Mouse (Mus musculus): ENCODE measurements around the gene Zbtb34.

The Zbtb34 gene

GRCm38 (mm10) chr2:33446796-33447195, 15.7 kb upstream of the Zbtb34 start:
- no peak for DNase-seq (ENCODE audit: low spot score in 2 of 2)

DNA sequence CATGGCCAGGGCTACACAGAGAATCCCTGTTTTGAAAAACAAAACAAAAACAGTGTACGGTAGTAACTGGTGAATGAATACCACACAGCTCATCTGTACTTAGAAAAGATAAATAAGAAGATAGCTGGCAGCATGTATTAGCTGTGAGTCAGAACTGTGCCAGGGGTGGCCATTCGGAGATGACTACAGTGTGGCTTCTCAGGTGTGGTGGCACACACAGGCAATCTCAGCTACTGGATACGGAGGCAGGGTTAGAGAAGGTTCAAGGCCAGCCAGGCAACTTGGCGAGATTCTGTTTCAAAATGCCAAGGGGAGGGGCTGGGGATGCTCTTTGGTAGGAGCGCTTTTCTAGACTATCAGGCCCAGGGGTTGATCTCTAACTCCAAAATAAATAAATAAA, 14.6 kb upstream of the Zbtb34 start:
- DNase-seq (ENCODE audit: low spot score in 2 of 2): no peak

GRCm38 (mm10) chr2:33444862-33445261, 13.7 kb upstream of the Zbtb34 start:
- no peak for DNase-seq (ENCODE audit: low spot score in 2 of 2)

GRCm38 (mm10) chr2:33444358-33444757, 13.2 kb upstream of the Zbtb34 start:
- peak; percentile 88 to 92 for DNase-seq (ENCODE audit: low spot score in 2 of 2)

- DNase-seq (ENCODE audit: low spot score in 2 of 2): no peak
These were observed 11.6 kb upstream of the Zbtb34 start for GRCm38 (mm10) chr2:33442701-33443100.

DNA sequence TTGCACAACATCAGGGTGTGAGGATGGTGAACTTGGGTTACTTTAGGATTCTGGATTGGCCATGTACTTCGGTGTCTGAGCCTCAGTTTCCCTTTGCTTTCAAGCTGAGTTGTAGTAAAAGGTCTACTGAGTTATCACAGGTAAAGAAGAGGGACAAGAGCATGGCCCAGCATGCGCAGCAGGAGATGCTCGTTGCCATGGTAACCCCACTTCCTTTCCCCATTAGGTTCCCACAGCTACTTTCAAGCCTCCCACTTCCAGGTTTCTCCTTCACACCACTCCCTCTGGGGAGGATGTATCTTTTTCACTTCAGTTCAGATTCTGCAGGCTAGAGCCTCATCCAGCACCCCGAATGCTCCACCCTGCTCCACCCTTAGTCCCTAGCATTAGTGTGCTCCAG, 9.8 kb upstream of the Zbtb34 start:
- peak; percentile 70 to 84 for DNase-seq (ENCODE audit: low spot score in 2 of 2)

DNA sequence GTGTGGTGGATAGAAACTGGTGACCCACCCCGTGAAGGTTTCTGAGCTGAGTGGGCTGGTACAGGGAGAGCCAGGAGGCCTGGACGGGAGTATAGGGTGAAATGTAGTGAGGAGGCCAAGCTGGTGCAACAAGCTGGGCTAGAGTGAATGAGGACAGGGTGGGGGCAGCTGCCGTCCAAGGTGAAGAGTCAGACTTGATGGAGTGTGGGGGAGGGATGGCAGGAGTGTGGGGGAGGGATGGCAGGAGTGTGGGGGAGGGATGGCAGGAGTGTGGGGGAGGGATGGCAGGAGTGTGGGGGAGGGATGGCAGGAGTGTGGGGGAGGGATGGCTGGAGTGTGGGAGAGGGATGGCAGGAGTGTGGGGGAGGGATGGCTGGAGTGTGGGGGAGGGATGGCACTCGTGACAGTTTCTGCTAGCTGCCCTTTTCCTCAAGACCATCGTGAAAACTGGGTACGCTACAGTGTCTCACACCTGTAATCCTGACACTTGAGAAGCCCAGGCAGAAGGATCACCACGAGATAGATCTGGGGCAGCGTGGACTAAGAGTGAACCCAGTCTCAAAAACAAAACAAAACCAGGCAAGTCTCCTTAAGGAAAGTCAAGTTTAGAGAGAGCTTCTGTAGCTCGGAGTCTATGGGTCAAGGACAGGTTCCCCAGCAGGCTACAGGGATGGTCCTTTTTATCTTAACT, 9.0 kb upstream of the Zbtb34 start:
- no peak for DNase-seq (ENCODE audit: low spot score in 2 of 2)

GRCm38 (mm10) chr2:33439471-33439881, 8.4 kb upstream of the Zbtb34 start:
- no peak for DNase-seq (ENCODE audit: low spot score in 2 of 2)

GRCm38 (mm10) chr2:33438377-33438776, 7.3 kb upstream of the Zbtb34 start:
- no peak for DNase-seq (ENCODE audit: low spot score in 2 of 2)

- no peak for DNase-seq (ENCODE audit: low spot score in 2 of 2)
These were observed 6.1 kb upstream of the Zbtb34 start for GRCm38 (mm10) chr2:33437184-33437583.

GRCm38 (mm10) chr2:33436035-33436580, 5.0 kb upstream of the Zbtb34 start:
- DNase-seq (ENCODE audit: low spot score in 2 of 2): no peak

- peak in 1 of 2 experiments; percentile 52 for DNase-seq (ENCODE audit: low spot score in 2 of 2)
These were observed 4.0 kb upstream of the Zbtb34 start for GRCm38 (mm10) chr2:33435036-33435650.

GRCm38 (mm10) chr2:33432877-33433276, 1.8 kb upstream of the Zbtb34 start:
- DNase-seq (ENCODE audit: low spot score in 2 of 2): peak; percentile 69 to 72

GRCm38 (mm10) chr2:33430081-33430770, 898 bp downstream of the Zbtb34 start:
- DNase-seq (ENCODE audit: low spot score in 2 of 2): no peak

DNA sequence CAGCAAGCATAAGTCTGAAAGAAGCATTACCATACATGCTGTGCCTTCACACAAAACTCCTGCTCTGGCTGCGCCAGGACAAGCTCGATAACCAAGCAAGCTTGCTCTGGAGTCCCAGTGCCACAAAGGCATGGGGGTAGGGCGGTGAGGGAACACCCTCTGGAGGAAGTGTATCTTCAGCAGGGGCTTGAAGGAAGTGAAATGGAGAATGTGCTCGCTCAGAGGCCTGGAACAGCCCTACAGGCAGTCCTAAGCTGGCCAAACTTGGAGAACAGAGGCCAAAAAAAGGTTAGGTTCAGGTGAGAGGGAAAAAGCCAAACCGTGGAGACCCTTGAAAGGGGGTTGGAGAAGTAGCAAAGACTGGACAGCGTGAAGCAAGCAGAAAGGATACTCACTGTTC, 1.8 kb downstream of the Zbtb34 start:
- peak; percentile 64 to 66 for DNase-seq (ENCODE audit: low spot score in 2 of 2)

- DNase-seq (ENCODE audit: low spot score in 2 of 2): no peak
These were observed 4.3 kb downstream of the Zbtb34 start for GRCm38 (mm10) chr2:33426640-33427398.

GRCm38 (mm10) chr2:33417454-33417853, 13.7 kb downstream of the Zbtb34 start:
- DNase-seq (ENCODE audit: low spot score in 2 of 2): no peak

DNA sequence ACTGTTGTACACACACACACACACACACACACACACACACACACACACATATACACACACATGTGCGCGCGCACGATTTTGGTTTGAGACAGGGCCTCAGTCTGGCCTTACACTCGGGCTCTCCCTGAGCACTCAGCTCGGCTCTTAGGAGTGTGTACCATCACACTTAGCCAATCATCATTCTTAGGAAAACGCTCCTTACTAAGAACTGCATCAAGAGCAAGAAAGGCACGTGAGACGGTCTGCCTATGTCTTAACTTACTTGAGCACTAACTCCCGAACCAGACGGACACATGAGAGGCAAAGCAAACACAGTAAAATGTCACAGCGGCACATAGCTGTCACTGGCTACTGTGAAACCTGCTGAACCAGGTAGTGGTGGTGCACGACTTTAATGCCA, 17.1 kb downstream of the Zbtb34 start:
- no peak for DNase-seq (ENCODE audit: low spot score in 2 of 2)

GRCm38 (mm10) chr2:33412111-33412510, 19.0 kb downstream of the Zbtb34 start:
- no peak for DNase-seq (ENCODE audit: low spot score in 2 of 2)

DNA sequence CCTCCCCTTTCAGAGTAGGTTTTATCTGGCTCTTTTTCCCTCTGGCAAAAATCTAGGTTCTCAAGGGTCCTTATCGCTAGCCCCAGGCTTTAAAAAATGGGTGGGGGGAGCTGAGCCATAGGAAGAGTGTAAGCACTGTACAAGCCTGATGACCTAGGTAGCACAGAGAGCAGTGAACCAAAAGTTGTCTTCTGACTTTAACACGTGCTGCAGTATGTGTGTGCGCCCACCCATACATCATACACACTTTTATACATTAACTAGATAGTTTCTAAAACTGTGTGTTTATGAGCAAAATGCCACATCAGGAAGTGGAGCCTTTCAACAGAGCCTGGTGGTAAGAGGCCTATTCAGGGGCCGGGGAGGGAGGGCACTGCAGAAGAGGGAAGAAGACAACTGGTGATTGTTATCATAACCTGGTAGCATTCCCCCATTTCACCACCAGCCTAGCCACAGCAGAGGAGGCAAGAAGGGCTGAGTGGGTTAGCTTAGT, 27.6 kb downstream of the Zbtb34 start:
- DNase-seq (ENCODE audit: low spot score in 2 of 2): no peak

GRCm38 (mm10) chr2:33402638-33403037, 28.5 kb downstream of the Zbtb34 start:
- DNase-seq (ENCODE audit: low spot score in 2 of 2): no peak

- peak; percentile 80 to 87 for DNase-seq (ENCODE audit: low spot score in 2 of 2)
These were observed 28.9 kb downstream of the Zbtb34 start for GRCm38 (mm10) chr2:33402236-33402635.
